In the genomic region with DNA sequence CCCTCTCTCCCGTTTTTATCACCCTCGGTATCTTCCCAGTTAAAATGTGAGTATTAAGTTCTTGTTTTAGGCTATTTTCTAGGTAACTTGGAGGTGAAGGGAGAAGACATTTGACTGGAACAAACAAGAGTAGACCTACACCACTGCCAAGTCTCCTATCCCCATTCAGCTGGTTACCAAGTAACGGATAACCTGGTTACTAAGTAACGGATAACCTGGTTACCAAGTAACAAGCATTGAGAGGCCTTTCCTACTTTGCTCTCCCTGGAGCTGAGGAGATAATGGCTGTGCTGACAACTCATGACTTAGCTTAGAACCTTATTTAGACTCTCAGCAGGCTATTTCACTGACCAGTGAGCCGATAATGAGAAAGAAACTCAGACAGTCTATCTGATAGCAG, we compare ENCODE assay signal across 30 mouse cellular contexts. TPM values are rescaled to one million over a fixed set of nuclear protein-coding genes. Genes with fewer than 3 reads are reported as not detected.
DNase-seq lines count a peak whose midpoint lies in the region; ATAC-seq and TF ChIP-seq lines count a peak whose summit lies in the region.
"Had no signal": no experiment of that assay in that cellular context is flagged by ENCODE, and none has a peak within 500 bp of the region (broad histone marks: within the 10 kb centered on the region; RNA-seq: fewer than 3 reads in every experiment).

No protein-coding gene starts in this region.

- TF ChIP-seq EP300 in heart, postnatal 0 days (IDR thresholded peaks at IDR 0.05; ENCODE audit: low read depth) = no peak
- no peak for TF ChIP-seq EP300 in heart, adult 2 months (IDR thresholded peaks at IDR 0.05; ENCODE audit: insufficient read depth, low read depth, low read length)
- no peak for TF ChIP-seq EP300 in liver, postnatal 0 days (IDR thresholded peaks at IDR 0.05; ENCODE audit: low read depth)

- no peak for ATAC-seq in heart, embryonic 11.5 days (replicated peaks; ENCODE audit: insufficient number of reproducible peaks, low FRiP score, low TSS enrichment)
- no peak for ATAC-seq in heart, postnatal 0 days (ENCODE audit: insufficient read depth, low read depth)
- 0 out of 2 replicates have a peak, but pooled peaks have one; percentile 31 for ATAC-seq in kidney, embryonic 16.5 days (ENCODE audit: low FRiP score, low TSS enrichment)
- no peak for ATAC-seq in liver, postnatal 0 days
- ATAC-seq: activated CD4-positive, CD25-positive, alpha-beta regulatory T cell, adult 4 months; intestine, postnatal 0 days had no signal

- H3K27ac ChIP-seq in heart, embryonic 11.5 days (ENCODE audit: low read depth, low read length) = peak overlapping the region; percentile 73
- H3K27ac ChIP-seq in heart, postnatal 0 days (ENCODE audit: low read depth) = 0 out of 2 replicates have a peak overlapping the region, but pooled peaks have one; percentile 1
- H3K27ac ChIP-seq in heart, adult 2 months = no peak overlapping the region
- no peak overlapping the region for H3K27ac ChIP-seq in kidney, embryonic 16.5 days (ENCODE audit: low read length)
- no peak overlapping the region for H3K27ac ChIP-seq in liver, postnatal 0 days (ENCODE audit: low read depth)
- H3K27ac ChIP-seq: embryonic facial prominence, embryonic 13.5 days; forebrain, embryonic 12.5 days; limb, embryonic 12.5 days; stomach, embryonic 15.5 days had no signal

- H3K79me2 ChIP-seq in heart, adult 2 months (replicated peaks; ENCODE audit: control insufficient read depth, insufficient read depth, low read length) = no peaks in the 10 kb centered on the region

- H3K4me3 ChIP-seq in heart, embryonic 11.5 days (ENCODE audit: low read depth, low read length) = no peak overlapping the region
- H3K4me3 ChIP-seq in heart, postnatal 0 days (ENCODE audit: low read depth, low read length) = no peak overlapping the region
- no peak overlapping the region for H3K4me3 ChIP-seq in heart, adult 2 months
- H3K4me3 ChIP-seq in kidney, embryonic 16.5 days (ENCODE audit: low read length) = no peak overlapping the region
- H3K4me3 ChIP-seq in liver, postnatal 0 days (ENCODE audit: low read depth, low read length) = no peak overlapping the region
- H3K4me3 ChIP-seq: embryonic facial prominence, embryonic 13.5 days; erythroblast, embryonic 14.5 days; forebrain, embryonic 12.5 days; limb, embryonic 12.5 days; neural tube, embryonic 15.5 days; stomach, embryonic 15.5 days had no signal

- peaks cover 53% of the 10 kb centered on the region for H3K4me1 ChIP-seq in heart, embryonic 11.5 days (ENCODE audit: control insufficient read depth, insufficient read depth, low read length)
- peaks cover 32% of the 10 kb centered on the region for H3K4me1 ChIP-seq in heart, postnatal 0 days (ENCODE audit: control insufficient read depth, insufficient read depth)
- no peaks in the 10 kb centered on the region; the same call in 1 of the 2 replicates for H3K4me1 ChIP-seq in heart, adult 2 months (ENCODE audit: control insufficient read depth, insufficient read depth, low read length)
- peaks cover 3% of the 10 kb centered on the region; the same call in 1 of the 2 replicates for H3K4me1 ChIP-seq in kidney, embryonic 16.5 days (ENCODE audit: insufficient read depth, low read length)
- H3K4me1 ChIP-seq in liver, postnatal 0 days (ENCODE audit: insufficient read depth) = peaks cover 9% of the 10 kb centered on the region

- intact Hi-C loops in heart, postnatal 36 days (cut with DNase I) = no loop called here
- intact Hi-C loops in heart, adult 2 months (cut with DNase I) = no loop called here

- 40% methylated on average over 5 of the region's 5 CpGs for WGBS in heart, embryonic 11.5 days (ENCODE audit: insufficient replicate concordance)
- WGBS in heart, postnatal 0 days = 44% methylated on average over 5 of the region's 5 CpGs
- WGBS in heart, adult 2 months = 61% methylated on average over 5 of the region's 5 CpGs
- WGBS in kidney, embryonic 16.5 days = 63% methylated on average over 5 of the region's 5 CpGs
- 77% methylated on average over 5 of the region's 5 CpGs for WGBS in liver, postnatal 0 days (ENCODE audit: insufficient replicate concordance)

- no peaks in the 10 kb centered on the region for H3K9me3 ChIP-seq in heart, embryonic 11.5 days (replicated peaks; ENCODE audit: control insufficient read depth, low read length)
- no peaks in the 10 kb centered on the region for H3K9me3 ChIP-seq in heart, postnatal 0 days (replicated peaks; ENCODE audit: control insufficient read depth, low read length)
- H3K9me3 ChIP-seq in kidney, embryonic 16.5 days (ENCODE audit: low read length) = no peaks in the 10 kb centered on the region
- H3K9me3 ChIP-seq in liver, postnatal 0 days (ENCODE audit: low read length) = no peaks in the 10 kb centered on the region
- H3K9me3 ChIP-seq: embryonic facial prominence, embryonic 13.5 days; forebrain, embryonic 12.5 days; limb, embryonic 12.5 days; neural tube, embryonic 15.5 days; stomach, embryonic 15.5 days had no signal

- TF ChIP-seq CTCF in heart, postnatal 0 days (IDR thresholded peaks at IDR 0.05; ENCODE audit: low read depth) = no peak
- no peak for TF ChIP-seq CTCF in heart, adult 2 months (IDR thresholded peaks at IDR 0.05)
- no peak for TF ChIP-seq CTCF in liver, postnatal 0 days (IDR thresholded peaks at IDR 0.05; ENCODE audit: low read depth)

- no peak for DNase-seq in heart, postnatal 36 days
- DNase-seq in heart, postnatal 0 days (ENCODE audit: low spot score) = peak; percentile 44
- no peak for DNase-seq in heart, adult 2 months
- no peak for DNase-seq in kidney, adult 11 months
- DNase-seq in brain, adult 2 months (ENCODE audit: low read depth, low spot score) = peak; percentile 44
- no peak for DNase-seq in liver, postnatal 0 days
- DNase-seq: adrenal gland, adult 8-10 months; cerebellum, adult 8-10 months; cerebellum, postnatal 36 days; embryo, embryonic 11 days; gastrocnemius, postnatal 10 days; lung, adult 18-20 months; lung, postnatal 10 days had no signal

- no peak for TF ChIP-seq POLR2A in heart, adult 2 months (IDR thresholded peaks at IDR 0.05; ENCODE audit: insufficient read depth, low read depth, low read length)

- no peaks in the 10 kb centered on the region for H3K36me3 ChIP-seq in heart, embryonic 11.5 days (ENCODE audit: control insufficient read depth, insufficient read depth, low read length)
- no peaks in the 10 kb centered on the region for H3K36me3 ChIP-seq in heart, postnatal 0 days (replicated peaks; ENCODE audit: control insufficient read depth, insufficient read depth, low read length)
- no peaks in the 10 kb centered on the region for H3K36me3 ChIP-seq in heart, adult 2 months (ENCODE audit: control insufficient read depth, insufficient read depth, low read length)
- no peaks in the 10 kb centered on the region for H3K36me3 ChIP-seq in kidney, embryonic 16.5 days (ENCODE audit: insufficient read depth, low read length)
- H3K36me3 ChIP-seq in liver, postnatal 0 days (replicated peaks; ENCODE audit: insufficient read depth, low read length) = no peaks in the 10 kb centered on the region
- H3K36me3 ChIP-seq: embryonic facial prominence, embryonic 13.5 days; forebrain, embryonic 12.5 days; limb, embryonic 12.5 days; neural tube, embryonic 15.5 days; stomach, embryonic 15.5 days had no signal

- no peaks in the 10 kb centered on the region for H3K27me3 ChIP-seq in heart, embryonic 11.5 days (ENCODE audit: control insufficient read depth, insufficient read depth, low read length)
- no peaks in the 10 kb centered on the region for H3K27me3 ChIP-seq in heart, postnatal 0 days (ENCODE audit: control insufficient read depth, insufficient read depth, low read length)
- H3K27me3 ChIP-seq in heart, adult 2 months (ENCODE audit: control insufficient read depth, insufficient read depth, low read length) = no peaks in the 10 kb centered on the region
- no peaks in the 10 kb centered on the region for H3K27me3 ChIP-seq in kidney, embryonic 16.5 days (ENCODE audit: insufficient read depth, low read length)
- H3K27me3 ChIP-seq in liver, postnatal 0 days (ENCODE audit: insufficient read depth, low read length) = no peaks in the 10 kb centered on the region
- H3K27me3 ChIP-seq: embryonic facial prominence, embryonic 13.5 days; forebrain, embryonic 12.5 days; limb, embryonic 12.5 days; neural tube, embryonic 15.5 days; stomach, embryonic 15.5 days had no signal

- H3K4me2 ChIP-seq in heart, embryonic 11.5 days = no peak overlapping the region
- H3K4me2 ChIP-seq in heart, postnatal 0 days (ENCODE audit: low read depth, low read length) = no peak overlapping the region
- H3K4me2 ChIP-seq in kidney, embryonic 16.5 days (replicated peaks; ENCODE audit: low read depth, low read length) = no peak overlapping the region
- H3K4me2 ChIP-seq in liver, postnatal 0 days (ENCODE audit: low read depth, low read length) = no peak overlapping the region
- H3K4me2 ChIP-seq: embryonic facial prominence, embryonic 13.5 days; forebrain, embryonic 12.5 days; limb, embryonic 12.5 days; liver, embryonic 11.5 days; midbrain, embryonic 11.5 days; neural tube, embryonic 15.5 days; stomach, embryonic 15.5 days had no signal

- H3K9ac ChIP-seq in heart, embryonic 11.5 days (ENCODE audit: low read depth, low read length) = no peak overlapping the region
- no peak overlapping the region for H3K9ac ChIP-seq in heart, postnatal 0 days (replicated peaks; ENCODE audit: low read depth, low read length)
- no peak overlapping the region for H3K9ac ChIP-seq in heart, adult 2 months (ENCODE audit: low read depth, low read length)
- H3K9ac ChIP-seq in kidney, embryonic 16.5 days (replicated peaks; ENCODE audit: low read length) = no peak overlapping the region
- H3K9ac ChIP-seq in liver, postnatal 0 days (replicated peaks) = no peak overlapping the region
- H3K9ac ChIP-seq: embryonic facial prominence, embryonic 13.5 days; forebrain, embryonic 12.5 days; limb, embryonic 12.5 days; neural tube, embryonic 15.5 days; stomach, embryonic 15.5 days had no signal

RNA-seq across cellular contexts. Expression of gene Tbx19, which starts 51.4 kb away (rescaled TPM):
- polyA plus RNA-seq in heart, embryonic 11.5 days (2014; fragmentation: Nextera tagmentation; extraction: Ambion mirVana) = not detected in 2 replicates
- not detected for total RNA-seq in heart, postnatal 36 days (2021)
- not detected in 2 replicates for total RNA-seq in heart, postnatal 0 days (2014; rRNA removed; ENCODE audit: low replicate concordance)
- polyA plus RNA-seq in heart, postnatal 0 days (2015; fragmentation: Nextera tagmentation; extraction: Ambion mirVana) = not detected in 2 replicates
- not detected for total RNA-seq in heart, adult 2 months (2021)
- not detected in 2 replicates for polyA plus RNA-seq in heart, adult 2 months (2012; rRNA removed)
- polyA plus RNA-seq in kidney, embryonic 16.5 days (2015; fragmentation: Nextera tagmentation; extraction: Ambion mirVana) = not detected in 2 replicates
- 0.04 and 0.06 TPM in 2 replicates for polyA plus RNA-seq in liver, postnatal 0 days (2015; fragmentation: Nextera tagmentation; extraction: Ambion mirVana)
- total RNA-seq: adrenal gland, adult 8-10 months; ES-E14; granulocyte monocyte progenitor cell, adult 5-6 weeks; layer of hippocampus, adult 8-10 months; left cerebral cortex, postnatal 14 days had no signal
- polyA plus RNA-seq: activated CD4-positive, CD25-positive, alpha-beta regulatory T cell, adult 4 months; embryonic facial prominence, embryonic 13.5 days; forebrain, embryonic 12.5 days; intestine, postnatal 0 days; limb, embryonic 12.5 days; midbrain, embryonic 11.5 days; neural tube, embryonic 15.5 days; stomach, embryonic 15.5 days; urinary bladder, adult 2 months had no signal

Comparison
In these comparisons a context has a peak if more than half of its experiments do, and no peak if none do; other contexts are left out.
1. H3K27ac ChIP-seq: peak in heart, embryonic 11.5 days (single experiment) and heart, postnatal 0 days (single experiment); none in heart, adult 2 months (single experiment), kidney, embryonic 16.5 days (single experiment) and liver, postnatal 0 days (single experiment).
2. DNase-seq: peak in heart, postnatal 0 days (single experiment) and brain, adult 2 months (single experiment); none in heart, postnatal 36 days (0 of 2), heart, adult 2 months (0 of 2), kidney, adult 11 months (single experiment) and liver, postnatal 0 days (single experiment).